Mouse (Mus musculus): ENCODE measurements at regions not wholly inside any gene's neighbourhood (a gene's known extent, or its start where the extent isn't known, plus 50 kb on each side); places are given as distances from the start of the nearest gene placed in this dataset.
A peak's percentile ranks its signal among the peaks of the same experiment; 100 is the strongest.

DNA sequence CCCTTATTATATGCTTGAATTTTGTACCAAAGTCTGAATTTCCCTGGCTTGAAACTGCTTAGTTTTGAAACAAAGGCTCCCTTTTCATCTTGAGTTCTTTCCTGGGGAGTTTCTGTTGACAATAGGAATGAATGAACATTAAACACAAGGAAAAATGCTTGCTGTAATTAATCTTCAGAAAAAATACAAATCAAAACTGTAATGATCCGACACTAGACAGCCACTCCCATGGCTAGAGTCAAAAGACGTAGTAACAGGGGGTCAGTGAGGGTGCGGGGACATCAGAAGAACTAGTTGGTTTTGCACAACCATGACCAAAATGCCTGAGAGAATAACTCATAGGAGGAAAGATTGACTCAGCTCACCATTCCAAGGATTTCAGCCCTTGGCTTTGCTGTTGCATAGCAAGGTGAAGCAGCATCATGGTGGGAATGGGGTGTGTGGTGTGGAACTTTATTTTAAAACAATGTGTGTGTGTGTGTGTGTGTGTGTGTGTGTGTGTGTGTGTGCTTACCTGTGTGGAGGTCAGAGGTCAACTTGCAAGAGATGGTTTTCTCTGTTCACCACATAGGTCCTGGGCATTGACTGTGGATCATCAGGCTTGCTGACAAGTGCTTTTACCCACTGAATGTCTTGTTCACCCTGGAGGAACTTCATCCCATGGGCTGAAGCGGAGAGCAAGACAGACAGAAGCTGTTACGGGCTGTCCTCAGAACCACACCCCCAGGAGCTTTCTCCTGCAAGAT lies 63.2 kb upstream of the Agps start:
- Histone ChIP-seq H3K27ac (ENCODE audit: low read depth, low read length) (no peak overlapping the region), H3K4me2 (peak overlapping the region; percentile 46), H3K9ac (ENCODE audit: low read depth, low read length) (no peak overlapping the region), H3K4me3 (ENCODE audit: low read depth, low read length) (no peak overlapping the region), H3K9me3 (ENCODE audit: control insufficient read depth, low read length) (no peaks in the 10 kb centered on the region), H3K27me3 (replicated peaks; ENCODE audit: control insufficient read depth, insufficient read depth, low read length) (no peaks in the 10 kb centered on the region), H3K36me3 (ENCODE audit: control insufficient read depth, insufficient read depth, low read length) (no peaks in the 10 kb centered on the region), H3K4me1 (replicated peaks; ENCODE audit: control insufficient read depth, insufficient read depth, low read length) (peaks cover 40% of the 10 kb centered on the region)
- DNase-seq (ENCODE audit: low spot score) (no peak), ATAC-seq (replicated peaks; ENCODE audit: low FRiP score) (no peak)
- WGBS: 77% methylated on average over 5 of the region's 5 CpGs

DNA sequence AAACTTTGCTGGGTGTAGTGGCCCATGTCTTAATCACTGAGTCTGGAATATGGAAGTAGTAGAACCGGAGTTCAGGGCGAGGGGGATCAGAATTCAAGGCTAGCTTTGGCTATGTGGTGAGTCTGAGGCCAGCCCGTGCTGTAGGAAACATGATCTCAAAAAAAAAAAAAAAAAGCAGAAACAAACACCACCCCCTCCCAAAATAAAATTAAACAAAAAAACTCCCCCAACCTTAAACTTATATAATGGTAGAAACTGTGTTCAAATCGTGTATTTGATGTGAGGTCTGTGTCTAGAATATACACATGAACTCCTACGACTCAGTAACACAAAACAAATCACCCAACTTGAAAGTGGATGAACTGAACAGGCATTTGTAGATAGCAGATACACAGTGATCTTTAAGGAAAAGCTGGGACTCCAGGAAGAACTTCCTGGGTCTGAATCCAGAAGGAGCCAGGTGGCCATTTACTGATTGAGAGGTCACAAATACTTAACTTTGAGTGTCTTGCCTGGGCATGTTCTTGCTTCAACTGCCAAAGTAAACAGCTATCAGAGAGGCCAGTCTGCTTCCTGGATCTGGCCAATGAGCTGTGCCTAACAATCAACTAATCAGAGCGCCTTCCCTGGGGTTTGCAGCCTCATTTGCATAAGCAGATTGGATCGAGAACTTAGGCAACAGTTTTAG lies 63.6 kb upstream of the Nfe2l2 start:
- no peak for DNase-seq (ENCODE audit: low spot score)
- H3K27ac ChIP-seq (ENCODE audit: low read depth, low read length): peak overlapping the region; percentile 74
- no peak overlapping the region for H3K4me3 ChIP-seq (ENCODE audit: low read depth, low read length)
- peak; percentile 80 for ATAC-seq (replicated peaks; ENCODE audit: low FRiP score)
- no peaks in the 10 kb centered on the region for H3K9me3 ChIP-seq (ENCODE audit: control insufficient read depth, low read length)
- peak overlapping the region; percentile 46 for H3K4me2 ChIP-seq
- 0 out of 2 replicates have a peak overlapping the region, but pooled peaks have one; percentile 40 for H3K9ac ChIP-seq (ENCODE audit: low read depth, low read length)
- H3K36me3 ChIP-seq (ENCODE audit: control insufficient read depth, insufficient read depth, low read length): no peaks in the 10 kb centered on the region
- H3K27me3 ChIP-seq (replicated peaks; ENCODE audit: control insufficient read depth, insufficient read depth, low read length): no peaks in the 10 kb centered on the region
- 42% methylated on average over 7 of the region's 7 CpGs for WGBS
- peaks cover 44% of the 10 kb centered on the region for H3K4me1 ChIP-seq (replicated peaks; ENCODE audit: control insufficient read depth, insufficient read depth, low read length)

GRCm38 (mm10) chr2:75765403-75765802 lies 61.0 kb upstream of the Nfe2l2 start:
- no peaks in the 10 kb centered on the region for H3K36me3 ChIP-seq (ENCODE audit: control insufficient read depth, insufficient read depth, low read length)
- no peaks in the 10 kb centered on the region for H3K27me3 ChIP-seq (replicated peaks; ENCODE audit: control insufficient read depth, insufficient read depth, low read length)
- H3K9ac ChIP-seq (ENCODE audit: low read depth, low read length): no peak overlapping the region
- H3K9me3 ChIP-seq (ENCODE audit: control insufficient read depth, low read length): no peaks in the 10 kb centered on the region
- no peak overlapping the region for H3K27ac ChIP-seq (ENCODE audit: low read depth, low read length)
- DNase-seq (ENCODE audit: low spot score) (no peak), ATAC-seq (replicated peaks; ENCODE audit: low FRiP score) (no peak)
- WGBS: 77% methylated on average over 4 of the region's 4 CpGs
- no peak overlapping the region for H3K4me3 ChIP-seq (ENCODE audit: low read depth, low read length)
- H3K4me2 ChIP-seq: no peak overlapping the region
- peaks cover 32% of the 10 kb centered on the region for H3K4me1 ChIP-seq (replicated peaks; ENCODE audit: control insufficient read depth, insufficient read depth, low read length)

GRCm38 (mm10) chr2:75763252-75763651 lies 58.8 kb upstream of the Nfe2l2 start:
- Histone ChIP-seq H3K9me3 (ENCODE audit: control insufficient read depth, low read length) (no peaks in the 10 kb centered on the region), H3K4me1 (replicated peaks; ENCODE audit: control insufficient read depth, insufficient read depth, low read length) (peaks cover 26% of the 10 kb centered on the region), H3K27me3 (replicated peaks; ENCODE audit: control insufficient read depth, insufficient read depth, low read length) (no peaks in the 10 kb centered on the region), H3K4me3 (ENCODE audit: low read depth, low read length) (no peak overlapping the region), H3K27ac (ENCODE audit: low read depth, low read length) (no peak overlapping the region), H3K9ac (ENCODE audit: low read depth, low read length) (no peak overlapping the region), H3K36me3 (ENCODE audit: control insufficient read depth, insufficient read depth, low read length) (no peaks in the 10 kb centered on the region), H3K4me2 (peak overlapping the region; percentile 22)
- WGBS: 33% methylated on average over 3 of the region's 3 CpGs
- peak; percentile 65 for ATAC-seq (replicated peaks; ENCODE audit: low FRiP score)
- DNase-seq (ENCODE audit: low spot score): no peak

DNA sequence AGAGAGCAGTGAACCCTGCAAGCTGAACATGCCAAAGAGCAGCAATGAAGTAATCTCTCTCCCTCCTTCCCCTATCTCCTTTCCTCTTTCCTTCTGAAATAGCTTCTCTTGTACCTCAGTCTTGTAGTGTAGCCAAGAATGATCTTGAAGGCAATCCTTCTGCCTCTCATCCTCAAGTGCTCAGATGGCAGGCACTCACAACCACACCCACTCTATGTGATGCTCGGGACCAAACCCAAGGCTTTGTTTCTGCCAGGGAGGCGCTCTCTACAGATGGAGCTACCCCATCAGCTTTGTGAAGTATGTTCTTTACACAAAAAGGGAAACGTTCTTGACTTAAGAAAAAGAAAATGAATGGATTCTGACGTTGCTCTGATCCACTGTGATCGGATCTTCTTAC lies 57.6 kb upstream of the Nfe2l2 start:
- no peak overlapping the region for H3K4me2 ChIP-seq
- DNase-seq (ENCODE audit: low spot score) (no peak), ATAC-seq (replicated peaks; ENCODE audit: low FRiP score) (no peak)
- 87% methylated on average over 5 of the region's 5 CpGs for WGBS
- H3K27me3 ChIP-seq (replicated peaks; ENCODE audit: control insufficient read depth, insufficient read depth, low read length): no peaks in the 10 kb centered on the region
- H3K36me3 ChIP-seq (ENCODE audit: control insufficient read depth, insufficient read depth, low read length): no peaks in the 10 kb centered on the region
- H3K27ac ChIP-seq (ENCODE audit: low read depth, low read length): no peak overlapping the region
- H3K9me3 ChIP-seq (ENCODE audit: control insufficient read depth, low read length): no peaks in the 10 kb centered on the region
- H3K4me3 ChIP-seq (ENCODE audit: low read depth, low read length): no peak overlapping the region
- H3K4me1 ChIP-seq (replicated peaks; ENCODE audit: control insufficient read depth, insufficient read depth, low read length): peaks cover 18% of the 10 kb centered on the region
- no peak overlapping the region for H3K9ac ChIP-seq (ENCODE audit: low read depth, low read length)

- no peaks in the 10 kb centered on the region for H3K36me3 ChIP-seq (ENCODE audit: control insufficient read depth, insufficient read depth, low read length)
These were observed 57.2 kb upstream of the Nfe2l2 start for GRCm38 (mm10) chr2:75761626-75762025.

DNA sequence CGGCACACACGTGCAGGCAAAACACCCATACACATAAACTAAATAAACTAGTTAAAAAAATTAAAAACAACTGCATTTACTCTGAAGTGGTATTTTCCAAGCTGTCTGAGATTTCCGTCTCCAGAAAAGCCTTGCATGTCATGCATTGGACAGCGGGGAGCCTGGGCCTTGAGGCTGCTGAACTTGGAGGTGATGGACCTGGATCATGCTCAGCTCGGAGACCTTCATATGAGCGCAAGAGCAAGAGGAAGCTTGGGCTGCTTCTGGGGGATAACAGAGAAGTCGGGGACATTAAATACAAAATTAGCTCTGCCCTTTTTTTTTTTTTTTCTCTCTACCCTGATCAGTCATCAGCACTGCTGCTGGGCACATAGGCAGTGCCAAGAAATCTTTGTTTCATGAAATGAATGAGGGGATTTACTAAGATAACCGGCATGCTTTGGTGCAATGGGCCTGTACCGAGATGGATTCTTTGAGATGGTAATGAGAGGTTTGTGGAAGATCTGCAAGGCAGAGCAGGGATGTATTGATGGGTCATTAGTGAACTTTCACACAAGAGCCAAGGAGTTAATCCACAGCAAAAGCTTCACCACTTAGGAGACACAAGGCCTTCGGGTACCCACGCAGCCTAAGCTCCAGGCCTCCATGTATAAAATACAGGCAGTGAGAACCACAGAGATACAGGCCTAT lies 54.9 kb upstream of the Nfe2l2 start:
- no peak overlapping the region for H3K4me2 ChIP-seq
- H3K9ac ChIP-seq (ENCODE audit: low read depth, low read length): no peak overlapping the region
- no peaks in the 10 kb centered on the region for H3K27me3 ChIP-seq (replicated peaks; ENCODE audit: control insufficient read depth, insufficient read depth, low read length)
- no peak overlapping the region for H3K4me3 ChIP-seq (ENCODE audit: low read depth, low read length)
- no peak overlapping the region for H3K27ac ChIP-seq (ENCODE audit: low read depth, low read length)
- H3K9me3 ChIP-seq (ENCODE audit: control insufficient read depth, low read length): no peaks in the 10 kb centered on the region
- DNase-seq (ENCODE audit: low spot score): no peak
- ATAC-seq (replicated peaks; ENCODE audit: low FRiP score): no peak
- peaks cover 11% of the 10 kb centered on the region for H3K4me1 ChIP-seq (replicated peaks; ENCODE audit: control insufficient read depth, insufficient read depth, low read length)
- no peaks in the 10 kb centered on the region for H3K36me3 ChIP-seq (ENCODE audit: control insufficient read depth, insufficient read depth, low read length)
- 82% methylated on average over 11 of the region's 11 CpGs for WGBS

More at GRCm38 (mm10) chr2:75761626-75762025, 57.2 kb upstream of the Nfe2l2 start:
- peaks cover 14% of the 10 kb centered on the region for H3K4me1 ChIP-seq (replicated peaks; ENCODE audit: control insufficient read depth, insufficient read depth, low read length)
- whole genome bisulfite sequencing: 84% methylated on average over 9 of the region's 9 CpGs
- ATAC-seq (replicated peaks; ENCODE audit: low FRiP score) (no peak), DNase-seq (ENCODE audit: low spot score) (no peak)
- no peaks in the 10 kb centered on the region for H3K27me3 ChIP-seq (replicated peaks; ENCODE audit: control insufficient read depth, insufficient read depth, low read length)
- H3K4me3 ChIP-seq (ENCODE audit: low read depth, low read length): no peak overlapping the region
- H3K27ac ChIP-seq (ENCODE audit: low read depth, low read length): no peak overlapping the region
- no peaks in the 10 kb centered on the region for H3K9me3 ChIP-seq (ENCODE audit: control insufficient read depth, low read length)
- no peak overlapping the region for H3K9ac ChIP-seq (ENCODE audit: low read depth, low read length)
- H3K4me2 ChIP-seq: no peak overlapping the region

- 81% methylated on average over 6 of the region's 6 CpGs for WGBS
- no peaks in the 10 kb centered on the region for H3K27me3 ChIP-seq (replicated peaks; ENCODE audit: control insufficient read depth, insufficient read depth, low read length)
- no peaks in the 10 kb centered on the region for H3K36me3 ChIP-seq (ENCODE audit: control insufficient read depth, insufficient read depth, low read length)
- ATAC-seq (replicated peaks; ENCODE audit: low FRiP score): no peak
- no peak overlapping the region for H3K4me3 ChIP-seq (ENCODE audit: low read depth, low read length)
- H3K9me3 ChIP-seq (ENCODE audit: control insufficient read depth, low read length): no peaks in the 10 kb centered on the region
- H3K27ac ChIP-seq (ENCODE audit: low read depth, low read length): no peak overlapping the region
- H3K4me2 ChIP-seq: no peak overlapping the region
- peaks cover 5% of the 10 kb centered on the region for H3K4me1 ChIP-seq (replicated peaks; ENCODE audit: control insufficient read depth, insufficient read depth, low read length)
- no peak overlapping the region for H3K9ac ChIP-seq (ENCODE audit: low read depth, low read length)
- DNase-seq (ENCODE audit: low spot score): no peak
These were observed 53.8 kb upstream of the Nfe2l2 start for GRCm38 (mm10) chr2:75758277-75758676.

All from liver, embryonic 11.5 days (tissue).